Mouse (Mus musculus): Measurements from ENCODE around the gene Cdc25b.

- no peak for TF ChIP-seq TBP (conservative IDR thresholded peaks at IDR 0.05; ENCODE audit: low read depth, low read length)
- peak; percentile 87 for TF ChIP-seq EP300 (IDR thresholded peaks at IDR 0.05; ENCODE audit: low read length)
- TF ChIP-seq E2F4 (IDR thresholded peaks at IDR 0.05; ENCODE audit: insufficient replicate concordance, low read depth, low read length), result no peak
- TF ChIP-seq CTCF (conservative IDR thresholded peaks at IDR 0.05 in 1 of 2, IDR thresholded peaks at IDR 0.05 in 1 of 2; ENCODE audit: low read depth in 2 of 2, low read length in 2 of 2), result no peak
- no peak for TF ChIP-seq POLR2A (IDR thresholded peaks at IDR 0.05; ENCODE audit: low read depth, low read length)
- peak; percentile 71 for TF ChIP-seq TCF12 (IDR thresholded peaks at IDR 0.05; ENCODE audit: low read depth, low read length)
- 0 out of 2 replicates have a peak, but pooled peaks have one; percentile 62 for TF ChIP-seq RCOR1 (conservative IDR thresholded peaks at IDR 0.05; ENCODE audit: low read depth, low read length)
- TF ChIP-seq ZC3H11A (IDR thresholded peaks at IDR 0.05; ENCODE audit: low read depth, low read length), result no peak
- peak; percentile 39; the same call in 1 of the 2 replicates for TF ChIP-seq SIN3A (IDR thresholded peaks at IDR 0.05; ENCODE audit: low read length)
- TF ChIP-seq PAX5 (IDR thresholded peaks at IDR 0.05; ENCODE audit: low read length), result no peak
- no peak for TF ChIP-seq USF2 (conservative IDR thresholded peaks at IDR 0.05; ENCODE audit: low read depth, low read length)
- no peak for TF ChIP-seq POLR2AphosphoS2 (IDR thresholded peaks at IDR 0.05; ENCODE audit: low read depth, low read length)
- no peak for TF ChIP-seq USF1 (IDR thresholded peaks at IDR 0.05; ENCODE audit: low read depth, low read length)
These were observed 14.0 kb downstream of the Cdc25b start for GRCm38 (mm10) chr2:131200710-131201109.
